Mouse (Mus musculus): Measurements from ENCODE around the gene Vmn1r143.
"Not testable (repeated sequence)": the region's sequence is repeated elsewhere in the genome, so short reads cannot be mapped to it uniquely, and the experiment has no call there.

Vmn1r143 gene

DNA sequence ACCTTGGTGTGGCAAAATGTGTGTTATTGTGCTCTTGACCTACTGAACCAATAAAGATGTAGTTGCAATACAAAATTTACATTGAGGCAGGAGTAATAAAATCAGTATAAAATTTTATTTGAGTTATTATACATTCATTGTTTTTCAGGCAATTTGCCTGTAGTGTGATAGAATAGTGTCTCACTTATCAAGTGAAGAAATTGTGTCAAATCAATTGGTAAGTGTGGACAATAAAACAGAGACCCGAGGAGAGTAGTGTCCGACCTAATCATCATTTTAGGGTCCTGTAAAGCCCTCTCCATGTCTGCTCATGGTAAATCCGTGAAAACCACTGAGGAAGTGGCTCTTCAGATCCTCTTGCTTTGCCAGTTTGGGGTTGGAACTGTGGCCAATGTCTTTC lies at the start of gene Vmn1r143:
Vmn1r143 (plus strand) TSS at position 301 of the 400 bp plus-strand sequence.
- DNase-seq (ENCODE audit: low spot score) = not testable (repeated sequence)

DNA sequence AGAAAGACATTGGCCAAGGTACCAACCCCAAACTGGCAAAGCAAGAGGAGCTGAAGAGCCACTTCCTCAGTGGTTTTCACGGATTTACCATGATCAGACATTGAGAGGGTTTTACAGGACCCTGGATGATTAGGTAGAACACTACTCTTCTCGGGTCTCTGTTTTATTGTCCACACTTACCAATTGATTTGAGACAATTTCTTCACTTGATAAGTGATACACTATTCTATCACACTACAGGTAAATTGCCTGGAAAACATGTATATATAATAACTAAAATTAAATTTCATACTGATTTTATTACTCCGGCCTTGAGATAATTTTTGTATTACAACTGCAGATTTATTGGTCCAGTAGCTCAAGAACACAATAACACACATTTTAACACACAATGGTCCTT lies 25.2 kb upstream of the Vmn1r143 start, which contains the start of gene Vmn1r142:
Vmn1r142 (minus strand) TSS at position 101 of the 400 bp plus-strand sequence.
- DNase-seq (ENCODE audit: low spot score) = not testable (repeated sequence)

DNA sequence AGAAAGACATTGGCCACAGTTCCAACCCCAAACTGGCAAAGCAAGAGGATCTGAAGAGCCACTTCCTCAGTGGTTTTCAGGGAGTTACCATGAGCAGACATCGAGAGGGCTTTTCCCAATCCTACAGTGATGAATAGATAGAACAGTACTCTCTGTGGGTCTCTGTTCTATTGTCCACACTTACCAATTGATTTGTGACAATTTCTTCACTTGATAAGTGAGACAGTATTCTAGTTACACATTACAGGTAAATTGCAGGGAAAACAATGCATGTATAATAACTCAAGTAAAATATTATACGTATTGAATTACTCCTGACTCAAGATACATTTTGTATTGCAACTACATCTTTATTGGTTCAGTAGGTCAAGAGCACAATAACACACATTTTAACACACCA lies 12.0 kb downstream of the Vmn1r143 start, which contains the start of gene Gm8653:
Gm8653 (minus strand) TSS at position 101 of the 400 bp plus-strand sequence.
- not testable (repeated sequence) for DNase-seq (ENCODE audit: low spot score)

DNA sequence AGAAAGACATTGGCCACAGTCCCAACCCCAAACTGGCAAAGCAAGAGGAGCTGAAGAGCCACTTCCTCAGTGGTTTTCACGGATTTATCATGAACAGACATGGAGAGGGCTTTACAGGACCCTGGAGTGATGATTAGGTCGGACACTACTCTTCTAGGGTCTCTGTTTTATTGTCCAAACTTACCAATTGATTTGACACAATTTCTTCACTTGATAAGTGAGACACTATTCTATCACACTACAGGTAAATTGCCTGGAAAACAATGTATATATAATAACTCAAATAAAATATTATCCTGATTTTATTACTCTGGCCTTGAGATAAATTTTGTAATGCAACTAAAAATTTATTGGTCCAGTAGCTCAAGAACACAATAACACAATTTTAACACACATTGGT lies 40.2 kb downstream of the Vmn1r143 start, which contains the start of gene Gm8453:
Gm8453 (minus strand) TSS at position 101 of the 400 bp plus-strand sequence.
- not testable (repeated sequence) for DNase-seq (ENCODE audit: low spot score)
